8 mouse cellular contexts compared by ENCODE assay signal in the genomic region with DNA sequence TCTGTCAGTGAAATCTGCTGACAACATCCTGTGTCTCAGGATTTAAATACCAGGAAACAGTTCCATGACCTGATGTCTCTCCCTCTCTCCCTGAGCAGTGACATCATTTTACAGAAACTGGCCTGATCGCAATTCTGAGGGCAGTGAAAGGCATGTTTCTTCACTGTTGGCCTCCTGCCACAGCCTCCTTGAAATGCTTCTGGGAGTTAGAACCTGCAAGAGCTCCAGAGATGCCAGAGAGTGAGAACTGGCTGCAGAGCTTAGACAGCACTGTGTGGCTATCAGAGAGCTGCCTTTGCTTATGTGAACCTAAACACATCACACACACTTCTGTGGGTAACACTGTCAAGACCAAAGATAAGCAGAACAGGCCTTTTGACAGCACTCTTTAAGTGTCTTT.
DNase-seq lines count a peak whose midpoint lies in the region; ATAC-seq lines count a peak whose summit lies in the region.

No protein-coding gene starts in this region.

- no peaks in the 10 kb centered on the region for H3K27me3 ChIP-seq in hindbrain, embryonic 15.5 days
- H3K27me3 ChIP-seq in hindbrain, embryonic 12.5 days, result no peaks in the 10 kb centered on the region
- H3K27me3 ChIP-seq in lung, embryonic 16.5 days (ENCODE audit: control insufficient read depth, insufficient read depth, low read depth, low read length), result no peaks in the 10 kb centered on the region

- 0 out of 2 replicates have a peak overlapping the region, but pooled peaks have one; percentile 6 for H3K27ac ChIP-seq in hindbrain, embryonic 15.5 days (replicated peaks)
- H3K27ac ChIP-seq in hindbrain, embryonic 12.5 days, result no peak overlapping the region
- no peak overlapping the region for H3K27ac ChIP-seq in lung, embryonic 16.5 days (ENCODE audit: low read length)

- H3K4me1 ChIP-seq in hindbrain, embryonic 15.5 days (replicated peaks), result 0 out of 2 replicates have a peak, but pooled peaks cover 8% of the 10 kb centered on the region
- peaks cover 3% of the 10 kb centered on the region; the same call in 1 of the 2 replicates for H3K4me1 ChIP-seq in hindbrain, embryonic 12.5 days
- peaks cover 18% of the 10 kb centered on the region for H3K4me1 ChIP-seq in lung, embryonic 16.5 days (replicated peaks; ENCODE audit: control insufficient read depth, insufficient read depth, low read length)

- H3K9ac ChIP-seq in hindbrain, embryonic 15.5 days, result no peak overlapping the region
- no peak overlapping the region for H3K9ac ChIP-seq in hindbrain, embryonic 12.5 days
- no peak overlapping the region for H3K9ac ChIP-seq in lung, embryonic 16.5 days (ENCODE audit: low read length)

- peak; percentile 84 for DNase-seq in brain, adult 2 months (ENCODE audit: low read depth, low spot score)
- DNase-seq in gastrocnemius, postnatal 36 days, result peak; percentile 14 to 19
- no peak for DNase-seq in embryo, embryonic 9.5 days (ENCODE audit: extremely low spot score)
- no peak for DNase-seq in thymus, postnatal 25 days
- DNase-seq in thymus, postnatal 4 days, result no peak

- intact Hi-C loops in gastrocnemius, postnatal 36 days (cut with DNase I), result no loop called here

- WGBS in hindbrain, embryonic 15.5 days, result 45% methylated on average over 1 of the region's 1 CpGs
- 70% methylated on average over 1 of the region's 1 CpGs for WGBS in hindbrain, embryonic 12.5 days
- 0% methylated on average over 1 of the region's 1 CpGs for WGBS in lung, embryonic 16.5 days

- no peak for ATAC-seq in hindbrain, embryonic 15.5 days (ENCODE audit: low FRiP score, low read depth)
- ATAC-seq in hindbrain, embryonic 12.5 days (ENCODE audit: low FRiP score), result no peak
- peak; percentile 55; the same call in 1 of the 2 replicates for ATAC-seq in lung, embryonic 16.5 days (ENCODE audit: low read depth)

- H3K9me3 ChIP-seq in hindbrain, embryonic 15.5 days, result no peaks in the 10 kb centered on the region
- H3K9me3 ChIP-seq in hindbrain, embryonic 12.5 days (replicated peaks), result no peaks in the 10 kb centered on the region
- no peaks in the 10 kb centered on the region for H3K9me3 ChIP-seq in lung, embryonic 16.5 days (ENCODE audit: control insufficient read depth, low read length)

- no peaks in the 10 kb centered on the region for H3K36me3 ChIP-seq in hindbrain, embryonic 15.5 days
- no peaks in the 10 kb centered on the region for H3K36me3 ChIP-seq in hindbrain, embryonic 12.5 days
- H3K36me3 ChIP-seq in lung, embryonic 16.5 days (ENCODE audit: control insufficient read depth, insufficient read depth, low read length), result no peaks in the 10 kb centered on the region

- H3K4me3 ChIP-seq in hindbrain, embryonic 15.5 days, result no peak overlapping the region
- no peak overlapping the region for H3K4me3 ChIP-seq in hindbrain, embryonic 12.5 days
- H3K4me3 ChIP-seq in lung, embryonic 16.5 days (ENCODE audit: low read length), result no peak overlapping the region

- H3K4me2 ChIP-seq in hindbrain, embryonic 15.5 days, result no peak overlapping the region
- H3K4me2 ChIP-seq in hindbrain, embryonic 12.5 days (replicated peaks), result no peak overlapping the region
- no peak overlapping the region for H3K4me2 ChIP-seq in lung, embryonic 16.5 days (ENCODE audit: low read depth, low read length)

Comparison
In these comparisons a context has a peak if more than half of its experiments do, and no peak if none do; other contexts are left out.
1. DNase-seq: peak in brain, adult 2 months (single experiment) and gastrocnemius, postnatal 36 days (2 of 2); none in embryo, embryonic 9.5 days (single experiment), thymus, postnatal 25 days (single experiment) and thymus, postnatal 4 days (single experiment).